Mouse (Mus musculus) forebrain, embryonic 14.5 days (tissue): ENCODE measurements at regions not wholly inside any gene's neighbourhood (a gene's known extent, or its start where the extent isn't known, plus 50 kb on each side); places are given as distances from the start of the nearest gene placed in this dataset.
A peak's percentile ranks its signal among the peaks of the same experiment; 100 is the strongest.

Experiments used
- ATAC-seq: fragments of 200-750 bp; cut with Nextera tagmentation; 2 replicates; pipeline ENCODE4 v1.8.0; 2017; ENCODE audit warnings: mild to moderate bottlenecking, moderate library complexity
- DNase-seq: peaks from one replicate; pipeline ENCODE4 v3.0.0-alpha.2; 2015; ENCODE audit warnings: low spot score
- H3K27ac ChIP-seq: fragments of 300-500 bp; sonication (generic); 2 replicates; pipeline ENCODE4 v1.5.1; 2014; ENCODE audit warnings: low read depth, mild to moderate bottlenecking, control low read depth, low read length, moderate library complexity
- H3K27me3 ChIP-seq: fragments of 300-500 bp; sonication (generic); replicated peaks from 2 replicates; pipeline ENCODE4 v1.6.1; 2014; ENCODE audit warnings: low read length, control low read depth, mixed read lengths; ENCODE audit not compliant: control insufficient read depth, insufficient read depth
- H3K36me3 ChIP-seq: fragments of 300-500 bp; sonication (generic); 2 replicates; pipeline ENCODE4 v1.6.1; 2014; ENCODE audit warnings: low read length, control low read depth; ENCODE audit not compliant: control insufficient read depth, insufficient read depth
- H3K4me1 ChIP-seq: fragments of 300-500 bp; sonication (generic); 2 replicates; pipeline ENCODE4 v1.6.1; 2014; ENCODE audit warnings: antibody characterized with exemption, low read length, control low read depth; ENCODE audit not compliant: control insufficient read depth, insufficient read depth
- H3K4me2 ChIP-seq: fragments of 300-500 bp; sonication (generic); 2 replicates; pipeline ENCODE4 v1.6.1; 2014; ENCODE audit warnings: mild to moderate bottlenecking, control low read depth, low read length
- H3K4me3 ChIP-seq: fragments of 300-500 bp; sonication (generic); 2 replicates; pipeline ENCODE4 v1.5.1; 2014; ENCODE audit warnings: low read depth, low read length, control low read depth
- H3K9ac ChIP-seq: fragments of 300-500 bp; sonication (generic); 2 replicates; pipeline ENCODE4 v1.6.1; 2014; ENCODE audit warnings: mild to moderate bottlenecking, low read length, control low read depth, moderate library complexity
- H3K9me3 ChIP-seq: fragments of 300-500 bp; sonication (generic); replicated peaks from 2 replicates; pipeline ENCODE4 v1.6.1; 2016; ENCODE audit warnings: low read length, control low read depth, mixed read lengths; ENCODE audit not compliant: control insufficient read depth
- WGBS: fragments of 180-500 bp; shearing (Covaris S2); extraction: QIAGEN DNeasy Blood & Tissue Kit; methylation state at CpG from one replicate; pipeline ENCODE4 v1.1.7; 2014; 5-methylcytosine and 5-hydroxymethylcytosine counted together

DNA sequence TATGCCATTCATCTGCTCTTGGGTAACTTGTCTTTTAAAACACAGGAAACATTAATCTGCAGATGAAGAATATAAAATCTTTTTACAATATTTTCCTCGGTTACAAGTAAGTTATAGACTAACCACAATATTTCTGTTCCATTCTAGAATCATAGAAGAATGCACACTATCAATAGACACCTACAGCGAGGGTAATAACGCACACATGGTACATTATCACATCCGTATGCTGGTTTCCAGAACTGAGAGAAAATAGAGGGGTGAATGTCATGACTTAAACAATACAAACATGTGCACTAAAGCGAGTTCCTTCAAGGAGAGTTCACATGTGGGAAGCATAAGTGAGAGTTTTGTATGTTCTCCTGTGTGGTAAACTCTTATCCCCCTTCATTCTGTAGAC lies 641.3 kb downstream of the Fat4 start:
- H3K4me2 ChIP-seq = no peak overlapping the region
- ATAC-seq (no peak), DNase-seq (no peak)
- H3K9ac ChIP-seq = no peak overlapping the region
- H3K27ac ChIP-seq = no peak overlapping the region
- H3K9me3 ChIP-seq = no peaks in the 10 kb centered on the region
- H3K4me3 ChIP-seq = no peak overlapping the region
- H3K27me3 ChIP-seq = no peaks in the 10 kb centered on the region
- H3K36me3 ChIP-seq = no peaks in the 10 kb centered on the region
- H3K4me1 ChIP-seq = no peaks in the 10 kb centered on the region
- 91% methylated on average over 5 of the region's 5 CpGs for WGBS

DNA sequence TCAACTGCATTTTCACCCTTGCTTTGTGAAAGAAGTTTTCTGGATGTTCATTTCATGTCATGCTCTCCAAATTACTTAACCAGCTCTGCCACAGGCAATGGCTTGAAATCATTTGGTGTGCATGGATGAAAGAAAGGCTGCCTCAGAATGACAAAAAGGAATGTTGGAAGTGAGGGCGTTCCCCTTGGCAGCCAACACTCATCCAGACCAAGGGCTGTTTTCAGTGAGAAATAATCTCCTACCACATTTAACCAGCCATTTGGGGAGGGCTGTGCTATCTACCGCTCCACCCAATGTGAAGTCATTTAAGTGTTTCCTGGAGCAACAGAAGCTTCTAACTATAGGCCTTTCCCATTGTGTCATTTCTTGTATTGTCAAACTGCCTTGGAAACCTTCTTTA lies 650.8 kb downstream of the Fat4 start:
- 60% methylated on average over 2 of the region's 2 CpGs for WGBS
- Histone ChIP-seq H3K4me3 (no peak overlapping the region), H3K27ac (no peak overlapping the region), H3K27me3 (no peaks in the 10 kb centered on the region), H3K4me2 (no peak overlapping the region), H3K9ac (no peak overlapping the region), H3K4me1 (no peaks in the 10 kb centered on the region), H3K9me3 (no peaks in the 10 kb centered on the region), H3K36me3 (no peaks in the 10 kb centered on the region)
- DNase-seq (peak; percentile 17), ATAC-seq (no peak)

DNA sequence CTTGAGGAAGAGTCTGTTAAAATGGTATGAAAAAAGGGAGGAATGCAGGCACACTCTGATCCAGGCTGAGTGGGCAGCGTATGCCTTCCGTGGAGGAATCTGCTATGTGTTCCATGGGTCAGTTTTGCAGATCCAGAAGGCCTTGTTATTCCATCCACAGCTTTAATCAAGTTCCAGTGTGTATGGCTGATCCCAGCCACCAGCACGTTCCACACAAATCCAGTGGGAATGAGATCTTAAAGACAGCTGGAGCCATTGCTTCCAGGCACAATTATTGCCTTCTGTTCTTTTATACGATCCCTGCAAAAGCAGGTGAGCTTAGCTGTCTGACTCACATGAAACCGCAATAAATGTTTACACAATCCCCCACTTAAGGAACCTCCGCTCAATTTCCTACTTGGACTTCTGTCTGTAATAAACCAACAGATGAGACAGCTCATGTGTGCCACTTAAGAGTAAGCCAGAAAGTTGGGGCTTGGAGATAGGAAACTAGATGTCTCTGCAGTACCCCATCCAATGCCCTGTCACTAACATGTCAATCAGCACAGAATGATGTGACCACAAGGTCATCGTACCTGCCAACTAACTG lies 653.9 kb downstream of the Fat4 start:
- no peak for ATAC-seq

DNA sequence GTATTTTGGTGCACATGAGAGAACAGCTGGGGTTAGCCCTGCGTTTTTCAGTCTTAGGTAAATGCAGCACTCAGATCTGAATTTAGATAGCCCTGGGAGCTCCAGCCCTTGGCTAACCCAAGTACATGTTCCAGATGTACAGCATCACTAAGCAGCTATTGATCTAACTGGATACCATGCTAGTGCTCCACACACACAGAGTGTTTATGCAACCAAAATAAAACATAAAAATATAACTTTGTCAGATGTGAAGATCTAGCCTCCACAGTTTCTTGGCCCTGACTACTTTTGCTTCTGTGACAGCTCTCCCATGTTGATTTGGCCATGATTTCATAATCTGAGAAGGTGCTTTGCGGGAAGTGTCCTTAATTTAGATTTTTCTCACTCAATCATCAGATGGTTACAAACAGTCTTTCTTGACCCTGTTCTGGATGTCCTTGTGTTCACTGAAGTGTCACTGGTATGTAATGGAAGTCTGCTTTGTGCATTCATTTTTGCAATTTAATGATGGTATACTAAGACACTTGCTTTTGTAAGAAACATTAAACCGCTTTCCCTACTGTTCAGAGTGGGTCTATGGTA lies 672.8 kb downstream of the Fat4 start:
- H3K4me1 ChIP-seq = no peaks in the 10 kb centered on the region
- H3K27ac ChIP-seq = no peak overlapping the region
- DNase-seq = no peak
- 89% methylated on average over 3 of the region's 3 CpGs for WGBS
- no peaks in the 10 kb centered on the region for H3K36me3 ChIP-seq
- H3K4me2 ChIP-seq = no peak overlapping the region
- no peaks in the 10 kb centered on the region for H3K9me3 ChIP-seq
- ATAC-seq = no peak
- H3K4me3 ChIP-seq = no peak overlapping the region
- H3K9ac ChIP-seq = no peak overlapping the region
- H3K27me3 ChIP-seq = no peaks in the 10 kb centered on the region

More for the DNA sequence above, 653.9 kb downstream of the Fat4 start:
- no peak overlapping the region for H3K4me2 ChIP-seq
- H3K4me1 ChIP-seq = no peaks in the 10 kb centered on the region
- no peak overlapping the region for H3K27ac ChIP-seq
- H3K27me3 ChIP-seq = no peaks in the 10 kb centered on the region
- H3K36me3 ChIP-seq = no peaks in the 10 kb centered on the region
- 89% methylated on average over 7 of the region's 7 CpGs for WGBS
- no peak for DNase-seq
- H3K9me3 ChIP-seq = no peaks in the 10 kb centered on the region
- H3K4me3 ChIP-seq = no peak overlapping the region
- no peak overlapping the region for H3K9ac ChIP-seq

GRCm38 (mm10) chr3:39560951-39561350 lies 674.2 kb downstream of the Fat4 start:
- Histone ChIP-seq H3K27ac (no peak overlapping the region), H3K4me1 (no peaks in the 10 kb centered on the region), H3K36me3 (no peaks in the 10 kb centered on the region), H3K27me3 (no peaks in the 10 kb centered on the region), H3K4me3 (no peak overlapping the region), H3K9ac (no peak overlapping the region), H3K9me3 (no peaks in the 10 kb centered on the region), H3K4me2 (no peak overlapping the region)
- 96% methylated on average over 1 of the region's 1 CpGs for whole genome bisulfite sequencing
- ATAC-seq (no peak), DNase-seq (no peak)

DNA sequence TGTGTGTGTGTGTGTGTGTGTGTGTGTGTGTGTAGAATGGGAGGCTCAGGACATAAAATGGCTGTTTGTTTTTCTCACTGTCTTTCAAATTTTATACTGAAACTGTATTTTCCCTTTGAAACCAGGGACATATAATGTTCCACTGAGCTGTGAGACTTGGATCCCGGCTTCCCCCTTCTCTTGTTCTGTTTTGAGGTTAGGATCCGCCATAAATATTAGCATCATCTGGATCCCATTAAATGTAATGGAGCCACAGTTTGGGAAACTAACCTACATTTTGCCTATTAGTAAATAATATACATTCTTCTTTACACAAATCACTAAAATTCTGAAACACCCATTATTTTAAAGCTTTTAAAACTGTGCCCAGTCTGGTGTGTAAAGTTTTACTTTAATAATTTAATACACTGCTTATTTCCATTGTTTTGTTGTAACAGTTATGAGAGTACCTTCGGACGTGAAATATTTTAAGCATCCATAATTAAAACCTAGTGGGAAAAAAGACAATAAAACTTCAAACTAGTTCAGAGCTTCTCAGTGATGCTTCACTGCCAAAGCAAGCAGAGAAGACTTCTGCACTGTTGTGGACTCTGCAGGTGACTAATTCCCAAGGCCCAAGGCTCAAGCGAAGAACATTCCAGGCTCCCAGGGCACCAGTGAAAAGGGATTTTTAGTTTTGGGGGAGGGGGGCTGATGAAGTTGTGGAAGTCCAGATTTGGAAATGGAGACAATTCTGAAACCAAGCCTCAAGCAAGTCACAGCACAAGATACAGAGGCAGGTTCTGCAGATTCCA lies 684.9 kb downstream of the Fat4 start:
- ATAC-seq = no peak
- 82% methylated on average over 5 of the region's 5 CpGs for WGBS
- Histone ChIP-seq H3K4me2 (no peak overlapping the region), H3K4me1 (no peaks in the 10 kb centered on the region), H3K4me3 (no peak overlapping the region), H3K9me3 (no peaks in the 10 kb centered on the region), H3K27me3 (no peaks in the 10 kb centered on the region), H3K27ac (no peak overlapping the region), H3K36me3 (no peaks in the 10 kb centered on the region), H3K9ac (no peak overlapping the region)
- DNase-seq = no peak

GRCm38 (mm10) chr3:39575200-39575599 lies 688.5 kb downstream of the Fat4 start:
- H3K9ac ChIP-seq = no peak overlapping the region
- ATAC-seq = no peak
- H3K4me3 ChIP-seq = no peak overlapping the region
- no peak overlapping the region for H3K27ac ChIP-seq
- H3K4me1 ChIP-seq = no peaks in the 10 kb centered on the region
- no peak overlapping the region for H3K4me2 ChIP-seq
- H3K9me3 ChIP-seq = no peaks in the 10 kb centered on the region
- no peaks in the 10 kb centered on the region for H3K36me3 ChIP-seq
- no peak for DNase-seq
- WGBS = 85% methylated on average over 3 of the region's 3 CpGs
- no peaks in the 10 kb centered on the region for H3K27me3 ChIP-seq

GRCm38 (mm10) chr3:39591312-39591711 lies 704.6 kb downstream of the Fat4 start:
- no peak overlapping the region for H3K9ac ChIP-seq
- H3K27ac ChIP-seq = no peak overlapping the region
- H3K27me3 ChIP-seq = no peaks in the 10 kb centered on the region
- no peaks in the 10 kb centered on the region for H3K9me3 ChIP-seq
- no peak overlapping the region for H3K4me3 ChIP-seq
- no peak for DNase-seq
- 78% methylated on average over 2 of the region's 2 CpGs for WGBS
- ATAC-seq = no peak
- no peaks in the 10 kb centered on the region for H3K4me1 ChIP-seq
- H3K4me2 ChIP-seq = no peak overlapping the region
- H3K36me3 ChIP-seq = no peaks in the 10 kb centered on the region
